28 mouse cellular contexts compared by ENCODE assay signal in genomic region chr5:143581874-143582273, GRCm38 (mm10). TPM values are rescaled to one million over a fixed set of nuclear protein-coding genes. Genes with fewer than 3 reads are reported as not detected.
A peak's percentile ranks its signal among the peaks of the same experiment; 100 is the strongest.
DNase-seq lines count a peak whose midpoint lies in the region; ATAC-seq and TF ChIP-seq lines count a peak whose summit lies in the region.
"Had no signal": no experiment of that assay in that cellular context is flagged by ENCODE, and none has a peak within 500 bp of the region (broad histone marks: within the 10 kb centered on the region; RNA-seq: fewer than 3 reads in every experiment).

No protein-coding gene starts in this region.

- H3K4me3 ChIP-seq in gastrocnemius, adult 2 months, result no peak overlapping the region
- no peak overlapping the region for H3K4me3 ChIP-seq in midbrain, postnatal 0 days (ENCODE audit: low read depth, low read length)
- no peak overlapping the region for H3K4me3 ChIP-seq in midbrain, embryonic 13.5 days (replicated peaks)
- no peak overlapping the region for H3K4me3 ChIP-seq in stomach, postnatal 0 days (ENCODE audit: low read depth, low read length)
- H3K4me3 ChIP-seq: forebrain, embryonic 13.5 days; midbrain, embryonic 15.5 days; myocyte; neural tube, embryonic 12.5 days; stomach, embryonic 15.5 days had no signal

- TF ChIP-seq EP300 in stomach, postnatal 0 days (optimal IDR thresholded peaks at IDR 0.05), result no peak

- no peak for TF ChIP-seq CTCF in gastrocnemius, adult 2 months (IDR thresholded peaks at IDR 0.05)
- 0 out of 2 replicates have a peak, but pooled peaks have one; percentile 6 for TF ChIP-seq CTCF in midbrain, postnatal 0 days (IDR thresholded peaks at IDR 0.05)
- no peak; the same call in 1 of the 2 replicates for TF ChIP-seq CTCF in stomach, postnatal 0 days (IDR thresholded peaks at IDR 0.05; ENCODE audit: low read depth)

- H3K9ac ChIP-seq in midbrain, postnatal 0 days (replicated peaks; ENCODE audit: low read length, poor library complexity, severe bottlenecking), result no peak overlapping the region
- no peak overlapping the region for H3K9ac ChIP-seq in midbrain, embryonic 13.5 days (replicated peaks)
- no peak overlapping the region for H3K9ac ChIP-seq in stomach, postnatal 0 days (ENCODE audit: low read length)
- H3K9ac ChIP-seq: forebrain, embryonic 13.5 days; liver, embryonic 14.5 days; midbrain, embryonic 15.5 days; neural tube, embryonic 12.5 days; stomach, embryonic 15.5 days had no signal

- H3K36me3 ChIP-seq in midbrain, postnatal 0 days (ENCODE audit: insufficient read depth, low read length), result no peaks in the 10 kb centered on the region
- H3K36me3 ChIP-seq in midbrain, embryonic 13.5 days, result no peaks in the 10 kb centered on the region
- no peaks in the 10 kb centered on the region for H3K36me3 ChIP-seq in stomach, postnatal 0 days (ENCODE audit: control insufficient read depth, insufficient read depth, low read length)
- H3K36me3 ChIP-seq: G1E; midbrain, embryonic 15.5 days; neural tube, embryonic 12.5 days; stomach, embryonic 15.5 days had no signal

- no peak for DNase-seq in gastrocnemius, adult 2 months
- no peak for DNase-seq in gastrocnemius, postnatal 14 days
- DNase-seq in layer of hippocampus, adult 11-12 months (ENCODE audit: low spot score), result peak; percentile 22
- DNase-seq in layer of hippocampus, postnatal 10 days (ENCODE audit: low spot score in 2 of 2), result no peak
- DNase-seq in midbrain, postnatal 0 days (ENCODE audit: low spot score), result no peak
- DNase-seq in stomach, postnatal 0 days (ENCODE audit: low spot score), result no peak
- DNase-seq: adrenal gland, adult 8-10 months; cerebellum, adult 11 months; cerebellum, adult 9-10 months; cerebellum, postnatal 36 days; kidney, adult 2 months; kidney, postnatal 4 days; layer of hippocampus, adult 9-11 months; liver; lung, adult 2 months; lung, postnatal 10 days; thymus, postnatal 4 days had no signal

- H3K27me3 ChIP-seq in midbrain, postnatal 0 days (ENCODE audit: insufficient read depth, low read length), result no peaks in the 10 kb centered on the region
- H3K27me3 ChIP-seq in midbrain, embryonic 13.5 days, result no peaks in the 10 kb centered on the region
- H3K27me3 ChIP-seq in stomach, postnatal 0 days (ENCODE audit: control insufficient read depth, insufficient read depth, low read length), result no peaks in the 10 kb centered on the region
- H3K27me3 ChIP-seq: forebrain, embryonic 13.5 days; midbrain, embryonic 15.5 days; neural tube, embryonic 12.5 days; stomach, embryonic 15.5 days had no signal

- 54% methylated on average over 8 of the region's 8 CpGs for WGBS in midbrain, postnatal 0 days
- 80% methylated on average over 8 of the region's 8 CpGs for WGBS in midbrain, embryonic 13.5 days
- WGBS in stomach, postnatal 0 days, result 58% methylated on average over 8 of the region's 8 CpGs

- H3K4me1 ChIP-seq in midbrain, postnatal 0 days (ENCODE audit: insufficient read depth, low read length), result no peaks in the 10 kb centered on the region
- no peaks in the 10 kb centered on the region for H3K4me1 ChIP-seq in midbrain, embryonic 13.5 days (replicated peaks)
- H3K4me1 ChIP-seq in stomach, postnatal 0 days (replicated peaks; ENCODE audit: control insufficient read depth, insufficient read depth), result no peaks in the 10 kb centered on the region
- H3K4me1 ChIP-seq: forebrain, embryonic 13.5 days; midbrain, embryonic 15.5 days; neural tube, embryonic 12.5 days; stomach, embryonic 15.5 days had no signal

- intact Hi-C loops in gastrocnemius, adult 2 months (cut with DNase I), result no loop called here
- intact Hi-C loops in gastrocnemius, postnatal 14 days (cut with DNase I; ENCODE audit: low total_unique reads), result no loop called here

- ATAC-seq in midbrain, postnatal 0 days (ENCODE audit: low FRiP score), result no peak
- no peak for ATAC-seq in midbrain, embryonic 13.5 days
- no peak for ATAC-seq in stomach, postnatal 0 days (ENCODE audit: low FRiP score, low TSS enrichment)
- ATAC-seq: forebrain, embryonic 13.5 days; hindbrain, embryonic 16.5 days; midbrain, embryonic 15.5 days had no signal

- H3K27ac ChIP-seq in gastrocnemius, adult 2 months, result peak overlapping the region; percentile 41
- H3K27ac ChIP-seq in midbrain, postnatal 0 days (ENCODE audit: low read depth, low read length), result no peak overlapping the region
- no peak overlapping the region for H3K27ac ChIP-seq in midbrain, embryonic 13.5 days
- H3K27ac ChIP-seq in stomach, postnatal 0 days (replicated peaks), result peak overlapping the region; percentile 53
- H3K27ac ChIP-seq: forebrain, embryonic 13.5 days; kidney, postnatal 0 days; liver, embryonic 14.5 days; macrophage; midbrain, embryonic 15.5 days; neural tube, embryonic 12.5 days; stomach, embryonic 15.5 days had no signal

- no peak overlapping the region for H3K4me2 ChIP-seq in midbrain, postnatal 0 days (ENCODE audit: low read depth, low read length, poor library complexity, severe bottlenecking)
- no peak overlapping the region for H3K4me2 ChIP-seq in midbrain, embryonic 13.5 days (replicated peaks)
- no peak overlapping the region for H3K4me2 ChIP-seq in stomach, postnatal 0 days (replicated peaks; ENCODE audit: low read depth)
- H3K4me2 ChIP-seq: forebrain, embryonic 13.5 days; midbrain, embryonic 15.5 days; neural tube, embryonic 12.5 days; stomach, embryonic 15.5 days had no signal

- no peaks in the 10 kb centered on the region for H3K9me3 ChIP-seq in midbrain, postnatal 0 days (ENCODE audit: low read length)
- no peaks in the 10 kb centered on the region; the same call in 1 of the 2 replicates for H3K9me3 ChIP-seq in midbrain, embryonic 13.5 days
- no peaks in the 10 kb centered on the region for H3K9me3 ChIP-seq in stomach, postnatal 0 days (ENCODE audit: control insufficient read depth, low read length)
- H3K9me3 ChIP-seq: forebrain, embryonic 13.5 days; midbrain, embryonic 15.5 days; neural tube, embryonic 12.5 days; stomach, embryonic 15.5 days had no signal

RNA-seq across cellular contexts. Expression of gene Cyth3, which starts 40.4 kb away (rescaled TPM):
- 10 to 100 TPM; 10.7 to 15.8 TPM for total RNA-seq in gastrocnemius, adult 2 months (2021)
- total RNA-seq in gastrocnemius, postnatal 14 days (2021), result 10 to 100 TPM; 33.5 to 39.5 TPM
- total RNA-seq in layer of hippocampus, postnatal 10 days (2021), result 10 to 100 TPM; 52.0 to 65.7 TPM
- 47.8 and 51.5 TPM in 2 replicates for total RNA-seq in midbrain, postnatal 0 days (2014; rRNA removed)
- polyA plus RNA-seq in midbrain, postnatal 0 days (2015; fragmentation: Nextera tagmentation; extraction: Ambion mirVana), result 34.1 and 35.4 TPM in 2 replicates
- 29.2 and 31.5 TPM in 2 replicates for polyA plus RNA-seq in midbrain, embryonic 13.5 days (2015; fragmentation: Nextera tagmentation; extraction: Ambion mirVana)
- polyA plus RNA-seq in stomach, postnatal 0 days (2015; fragmentation: Nextera tagmentation; extraction: Ambion mirVana), result 32.7 and 34.6 TPM in 2 replicates

RNA-seq across cellular contexts. Expression of gene Rac1, which starts 54.0 kb away (rescaled TPM):
- 100 to 1,000 TPM; 211 to 236 TPM for total RNA-seq in gastrocnemius, adult 2 months (2021)
- total RNA-seq in gastrocnemius, postnatal 14 days (2021), result 100 to 1,000 TPM; 197 to 208 TPM
- total RNA-seq in layer of hippocampus, postnatal 10 days (2021), result 100 to 1,000 TPM; 444 to 449 TPM
- total RNA-seq in midbrain, postnatal 0 days (2014; rRNA removed), result 194 and 199 TPM in 2 replicates
- polyA plus RNA-seq in midbrain, postnatal 0 days (2015; fragmentation: Nextera tagmentation; extraction: Ambion mirVana), result 441 and 451 TPM in 2 replicates
- polyA plus RNA-seq in midbrain, embryonic 13.5 days (2015; fragmentation: Nextera tagmentation; extraction: Ambion mirVana), result 334 and 373 TPM in 2 replicates
- 345 and 377 TPM in 2 replicates for polyA plus RNA-seq in stomach, postnatal 0 days (2015; fragmentation: Nextera tagmentation; extraction: Ambion mirVana)

Comparison
In these comparisons a context has a peak if more than half of its experiments do, and no peak if none do; other contexts are left out.
1. H3K27ac ChIP-seq: peak in gastrocnemius, adult 2 months (single experiment) and stomach, postnatal 0 days (single experiment); none in midbrain, postnatal 0 days (single experiment) and midbrain, embryonic 13.5 days (single experiment).